Mouse (Mus musculus) adrenal gland, adult 8-10 months (tissue): ENCODE results near the gene Tktl2. TPM values are rescaled to one million over a fixed set of nuclear protein-coding genes. Genes with fewer than 3 reads are reported as not detected.
A peak's percentile ranks its signal among the peaks of the same experiment; 100 is the strongest.

ENCODE experiments used
- DNase-seq: peaks from one replicate; pipeline ENCODE4 v3.0.0; 2022
- total RNA-seq, 4 experiments: library from RNA; stranded (reverse); gene quantifications; 2 replicates each; pipeline ENCODE4 v1.2.4; 2022

Gene Tktl2
- total RNA-seq: not detected

DNA sequence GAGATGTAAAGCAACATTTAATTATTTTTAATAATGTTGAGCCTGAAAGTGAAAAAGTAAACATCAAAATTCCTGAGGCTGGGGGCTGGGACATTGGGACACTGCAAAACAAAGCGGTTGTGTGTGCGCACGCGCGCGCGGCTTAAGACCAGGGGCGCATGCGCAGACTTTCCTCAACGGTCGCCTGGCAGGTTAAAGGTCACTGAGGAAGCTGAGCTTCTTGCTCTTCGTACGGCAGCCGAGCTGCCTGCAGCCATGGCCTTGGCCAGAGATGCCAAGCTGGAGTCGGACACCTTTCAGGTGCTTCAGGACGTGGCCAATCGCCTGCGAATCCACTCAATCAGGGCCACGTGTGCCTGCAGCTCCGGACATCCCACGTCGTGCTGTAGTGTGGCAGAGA is at the start of gene Tktl2:
Gene Tktl2 (plus strand): TSS at position 220 of the 400 bp plus-strand sequence.
- DNase-seq: no peak

- DNase-seq: no peak
These were observed 41.7 kb upstream of the Tktl2 start for GRCm38 (mm10) chr8:66469821-66470220.

- DNase-seq: no peak
These were observed 34.7 kb upstream of the Tktl2 start for GRCm38 (mm10) chr8:66476880-66477279.

- DNase-seq: peak; percentile 56
These were observed 25.3 kb upstream of the Tktl2 start, which contains the start of gene Tma16 for GRCm38 (mm10) chr8:66486084-66486763. Gene Tma16, minus strand, starts transcription at chr8:66486530.

GRCm38 (mm10) chr8:66488556-66488955 is 23.0 kb upstream of the Tktl2 start:
- no peak for DNase-seq

- no peak for DNase-seq
These were observed 20.9 kb upstream of the Tktl2 start for GRCm38 (mm10) chr8:66490624-66491023.

DNA sequence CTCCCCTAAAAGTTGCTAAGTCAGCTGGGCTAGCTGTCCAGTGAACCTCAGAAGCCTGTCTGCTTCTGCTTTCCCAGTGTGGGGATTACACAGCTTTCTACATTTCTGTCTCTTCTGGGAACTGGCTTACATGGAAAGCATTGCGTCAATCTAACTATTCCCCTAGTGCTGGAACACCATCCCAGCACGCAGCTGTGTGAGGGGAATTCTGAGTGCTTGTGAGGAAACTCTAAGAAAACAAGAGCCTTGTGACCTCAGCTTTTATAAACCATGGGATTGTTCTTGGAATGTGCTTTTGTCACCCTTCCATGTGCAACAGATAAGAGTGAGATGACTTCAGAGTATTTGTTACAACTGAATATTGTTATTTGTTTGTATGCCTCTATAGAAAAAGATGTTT is 17.1 kb upstream of the Tktl2 start:
- DNase-seq: no peak

DNA sequence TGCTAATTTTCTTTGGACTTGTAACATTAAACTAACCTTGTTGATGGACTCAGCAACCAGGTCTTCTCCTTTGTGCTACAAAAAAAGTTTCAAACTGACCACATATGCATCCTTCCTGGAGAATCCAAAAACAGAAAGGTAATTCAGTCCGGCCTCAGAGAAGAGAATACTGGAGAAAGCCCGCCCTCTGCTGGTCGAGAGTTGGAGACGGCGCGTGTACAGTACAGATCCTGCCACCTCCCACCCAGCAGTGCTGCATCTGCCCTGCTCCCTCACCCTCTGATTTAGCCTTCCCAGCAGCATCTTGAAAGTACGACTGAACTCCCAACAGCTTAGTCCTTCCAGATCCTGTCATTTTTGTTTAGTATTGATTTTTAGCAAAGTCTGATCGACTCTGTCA is 15.8 kb upstream of the Tktl2 start:
- DNase-seq: peak; percentile 17

GRCm38 (mm10) chr8:66496998-66497577 is 14.5 kb upstream of the Tktl2 start:
- DNase-seq: no peak

DNA sequence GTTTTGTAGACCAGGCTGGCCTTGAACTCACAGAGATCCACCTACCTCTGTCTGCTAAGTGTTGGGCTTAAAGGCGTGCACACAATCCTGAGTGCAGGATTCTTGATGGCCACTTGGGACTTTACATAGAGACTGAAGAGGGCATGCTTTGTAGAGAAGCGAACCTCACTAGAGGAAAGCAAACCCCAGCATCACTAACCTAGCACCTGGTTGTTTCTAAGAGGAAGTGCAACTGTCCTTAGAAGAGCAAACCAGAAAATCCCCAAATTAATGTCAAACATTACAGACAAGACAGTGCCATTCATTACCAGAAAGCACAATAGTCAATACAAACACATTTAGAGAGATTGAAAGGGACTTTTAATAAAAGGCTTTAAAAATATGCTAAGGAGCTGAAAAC is 8.2 kb upstream of the Tktl2 start:
- DNase-seq: no peak

DNA sequence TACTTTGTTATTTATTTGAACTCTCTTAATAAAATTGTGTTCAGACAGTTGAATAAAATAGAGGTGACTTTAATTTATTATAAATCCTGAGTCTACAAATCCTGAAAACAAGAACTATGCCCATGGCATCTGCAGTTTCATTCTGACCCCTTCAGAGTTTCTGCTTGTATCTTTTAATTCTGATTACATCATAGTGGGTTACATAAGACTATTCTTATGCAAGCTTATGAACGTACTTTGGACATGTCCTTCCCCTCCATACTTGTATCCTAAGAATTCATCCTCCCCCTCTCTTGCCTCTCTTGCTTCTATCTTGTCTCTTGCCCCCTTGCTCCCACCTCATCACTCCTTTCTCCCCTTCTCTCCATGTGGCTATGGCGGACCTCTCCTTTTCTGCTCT is 7.6 kb downstream of the Tktl2 start:
- no peak for DNase-seq

GRCm38 (mm10) chr8:66520576-66520975 is 9.0 kb downstream of the Tktl2 start:
- DNase-seq: no peak

- DNase-seq: no peak
These were observed 38.5 kb downstream of the Tktl2 start for GRCm38 (mm10) chr8:66550092-66550491.

Other genes starting within 250 kb of the Tktl2 start
- 1 to 10 TPM; 6.0 to 8.4 (median 7.2) TPM for gene Tma16, start 25.2 kb upstream of the Tktl2 start, total RNA-seq
- gene Npy5r, start 176.4 kb downstream of the Tktl2 start, total RNA-seq: under 1 TPM; 0.23 to 0.38 (median 0.29) TPM
- gene Npy1r, start 185.4 kb downstream of the Tktl2 start, total RNA-seq: 1 to 10 TPM; 2.3 to 5.9 (median 3.7) TPM